Comparison of ENCODE assay signal across 8 mouse cellular contexts in the genomic region with DNA sequence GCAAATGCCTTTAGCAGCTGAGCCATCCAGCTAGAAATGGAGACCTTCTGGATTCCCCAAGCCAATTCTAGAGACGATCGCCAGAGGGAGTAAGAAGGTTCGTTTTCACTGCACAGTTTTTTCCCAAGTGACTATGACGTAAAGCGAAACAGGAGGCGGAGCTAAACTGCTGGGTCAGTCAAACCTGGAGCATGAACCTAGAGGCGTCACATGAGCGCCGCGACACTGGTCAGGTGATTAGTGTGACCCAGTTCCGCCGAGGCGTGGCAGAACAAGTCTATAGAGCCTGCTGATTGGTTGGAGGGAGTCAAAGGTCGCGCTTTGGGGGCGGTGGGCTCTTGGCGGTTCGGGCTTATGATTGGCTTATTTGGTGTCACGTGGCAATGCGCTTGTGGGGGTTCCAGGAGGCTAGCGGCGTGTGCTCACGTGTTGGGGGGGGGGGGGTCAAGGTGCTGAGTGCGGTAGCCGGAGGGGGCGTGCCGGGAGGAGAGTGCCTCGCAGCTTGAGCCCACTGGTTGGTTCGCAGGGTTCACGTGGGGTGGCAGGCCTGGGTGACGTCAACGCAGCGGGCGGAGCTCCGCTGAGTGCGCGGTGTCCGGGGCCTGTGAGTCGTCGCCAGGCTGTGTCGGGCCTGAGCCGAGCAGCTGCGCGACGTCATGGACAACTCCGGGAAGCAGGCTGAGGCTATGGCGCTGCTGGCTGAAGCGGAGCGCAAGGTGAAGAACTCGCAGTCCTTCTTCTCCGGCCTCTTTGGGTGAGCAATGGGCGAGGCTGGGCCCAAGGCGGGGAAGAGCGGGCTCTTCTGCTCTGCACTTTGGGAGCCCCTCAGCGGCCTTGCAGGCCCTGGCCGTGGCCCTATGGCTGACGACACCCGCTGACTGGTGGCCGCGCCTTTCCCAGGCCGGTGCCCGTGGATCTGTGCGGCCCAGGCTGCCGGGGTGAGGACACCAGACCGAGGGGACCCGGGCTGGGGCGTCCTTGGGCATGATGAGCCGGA. TPM values are rescaled to one million over a fixed set of nuclear protein-coding genes. Genes with fewer than 3 reads are reported as not detected.
DNase-seq lines count a peak whose midpoint lies in the region; ATAC-seq and TF ChIP-seq lines count a peak whose summit lies in the region.

A gene (plus strand): TSS at position 438 of the 997 bp plus-strand sequence.

- no peak for TF ChIP-seq CTCF in G1E (IDR thresholded peaks at IDR 0.05; ENCODE audit: low read depth, low read length)
- peak; percentile 90 for TF ChIP-seq CTCF in layer of hippocampus, adult 2 months (conservative IDR thresholded peaks at IDR 0.05)
- peak; percentile 76 for TF ChIP-seq CTCF in lung, embryonic 14.5 days (IDR thresholded peaks at IDR 0.05; ENCODE audit: low read depth)
- no peak for TF ChIP-seq CTCF in olfactory bulb, adult 2 months (IDR thresholded peaks at IDR 0.05; ENCODE audit: insufficient read depth, low read depth, low read length)
- TF ChIP-seq CTCF in thymus, adult 2 months (IDR thresholded peaks at IDR 0.05; ENCODE audit: borderline replicate concordance, control insufficient read depth, extremely low read depth, insufficient read depth, low read length, poor library complexity): peak; percentile 16; the same call in 1 of the 2 replicates

- intact Hi-C loops in heart, postnatal 36 days (cut with DNase I): loop anchor here (2.0 kb wide), 1 partner anchor 164 kb away; no protein-coding TSS in a partner anchor

- H3K4me3 ChIP-seq in G1E (ENCODE audit: low read depth, low read length): peak within 1 kb of the TSS; percentile 87
- H3K4me3 ChIP-seq in forebrain, embryonic 16.5 days (replicated peaks; ENCODE audit: low read length): peak within 1 kb of the TSS; percentile 88
- peak within 1 kb of the TSS; percentile 100 for H3K4me3 ChIP-seq in layer of hippocampus, adult 2 months
- H3K4me3 ChIP-seq in lung, embryonic 14.5 days (ENCODE audit: low read depth, low read length): peak within 1 kb of the TSS; percentile 97
- H3K4me3 ChIP-seq in olfactory bulb, adult 2 months (ENCODE audit: insufficient read depth, low read depth, low read length): peak within 1 kb of the TSS; percentile 90
- H3K4me3 ChIP-seq in thymus, adult 2 months (ENCODE audit: control insufficient read depth, insufficient read depth, low read length): peak within 1 kb of the TSS; percentile 70

- peak; percentile 95 for ATAC-seq in G1E (ENCODE audit: extremely low read depth, insufficient number of reproducible peaks, low FRiP score, poor library complexity, severe bottlenecking)
- peak; percentile 98 for ATAC-seq in forebrain, embryonic 16.5 days
- peak; percentile 99 for ATAC-seq in lung, embryonic 14.5 days (ENCODE audit: insufficient read depth)

- peak within 1 kb of the TSS; percentile 70 for H3K27ac ChIP-seq in forebrain, embryonic 16.5 days (ENCODE audit: low read length)
- H3K27ac ChIP-seq in layer of hippocampus, adult 2 months: peak within 1 kb of the TSS; percentile 93
- peak within 1 kb of the TSS; percentile 92 for H3K27ac ChIP-seq in lung, embryonic 14.5 days (ENCODE audit: low read depth)
- H3K27ac ChIP-seq in olfactory bulb, adult 2 months (ENCODE audit: insufficient read depth, low read depth, low read length): peak within 1 kb of the TSS; percentile 74
- H3K27ac ChIP-seq in thymus, adult 2 months (ENCODE audit: control insufficient read depth, insufficient read depth, low read length): 0 out of 2 replicates have a peak within 1 kb of the TSS, but pooled peaks have one; percentile 20

- under 1% methylated on average over 64 of the region's 68 CpGs for WGBS in forebrain, embryonic 16.5 days
- WGBS in lung, embryonic 14.5 days: under 1% methylated on average over 66 of the region's 68 CpGs
- under 1% methylated on average over 68 of the region's 68 CpGs for WGBS in olfactory bulb, adult 2 months
- WGBS in thymus, adult 2 months: under 1% methylated on average over 67 of the region's 68 CpGs

- peak; percentile 92 for TF ChIP-seq POLR2A in olfactory bulb, adult 2 months (IDR thresholded peaks at IDR 0.05; ENCODE audit: insufficient read depth, low read depth, low read length)
- peak; percentile 87 for TF ChIP-seq POLR2A in thymus, adult 2 months (IDR thresholded peaks at IDR 0.05; ENCODE audit: control insufficient read depth, extremely low read depth, insufficient read depth, low read length, poor library complexity)

- H3K36me3 ChIP-seq in G1E (replicated peaks): peaks cover 32% of the 10 kb centered on the region
- no peaks in the 10 kb centered on the region for H3K36me3 ChIP-seq in forebrain, embryonic 16.5 days (ENCODE audit: control insufficient read depth, insufficient read depth)
- H3K36me3 ChIP-seq in lung, embryonic 14.5 days (ENCODE audit: insufficient read depth): peaks cover 22% of the 10 kb centered on the region
- H3K36me3 ChIP-seq in thymus, adult 2 months (ENCODE audit: control insufficient read depth, insufficient read depth, low read length): no peaks in the 10 kb centered on the region

- peak within 1 kb of the TSS; percentile 92 for H3K4me2 ChIP-seq in forebrain, embryonic 16.5 days (ENCODE audit: low read length)
- H3K4me2 ChIP-seq in lung, embryonic 14.5 days: peak within 1 kb of the TSS; percentile 93

- peak; percentile 98 for DNase-seq in G1E (ENCODE audit: low spot score)
- DNase-seq in cerebellum, adult 18-20 months: peak; percentile 98 to 100
- DNase-seq in heart, postnatal 36 days: peak; percentile 95
- peak; percentile 98 to 100 for DNase-seq in layer of hippocampus, adult 2 months (ENCODE audit: low spot score in 2 of 2)
- peak; percentile 100 for DNase-seq in lung, embryonic 14.5 days
- peak; percentile 97 for DNase-seq in thymus, adult 2 months

- no peaks in the 10 kb centered on the region for H3K9me3 ChIP-seq in G1E (replicated peaks)
- H3K9me3 ChIP-seq in forebrain, embryonic 16.5 days (ENCODE audit: control insufficient read depth, low read length): no peaks in the 10 kb centered on the region
- H3K9me3 ChIP-seq in lung, embryonic 14.5 days (ENCODE audit: low read depth, low read length): no peaks in the 10 kb centered on the region

- peaks cover 20% of the 10 kb centered on the region for H3K27me3 ChIP-seq in G1E (ENCODE audit: insufficient read depth, low read length)
- H3K27me3 ChIP-seq in forebrain, embryonic 16.5 days (replicated peaks; ENCODE audit: control insufficient read depth, insufficient read depth, low read length): no peaks in the 10 kb centered on the region
- H3K27me3 ChIP-seq in lung, embryonic 14.5 days (ENCODE audit: insufficient read depth, low read length): no peaks in the 10 kb centered on the region
- H3K27me3 ChIP-seq in thymus, adult 2 months (ENCODE audit: control insufficient read depth, insufficient read depth, low read length): no peaks in the 10 kb centered on the region

- peak within 1 kb of the TSS; percentile 92 for H3K9ac ChIP-seq in forebrain, embryonic 16.5 days (replicated peaks; ENCODE audit: low read depth, low read length)
- peak within 1 kb of the TSS; percentile 98 for H3K9ac ChIP-seq in lung, embryonic 14.5 days

- H3K4me1 ChIP-seq in G1E (ENCODE audit: insufficient read depth, low read depth, low read length): peaks cover 40% of the 10 kb centered on the region
- peaks cover 24% of the 10 kb centered on the region for H3K4me1 ChIP-seq in forebrain, embryonic 16.5 days (replicated peaks; ENCODE audit: control insufficient read depth, insufficient read depth, low read length)
- H3K4me1 ChIP-seq in lung, embryonic 14.5 days (ENCODE audit: insufficient read depth): 0 out of 2 replicates have a peak, but pooled peaks cover 5% of the 10 kb centered on the region
- peaks cover 38% of the 10 kb centered on the region for H3K4me1 ChIP-seq in olfactory bulb, adult 2 months (ENCODE audit: control insufficient read depth, insufficient read depth, low read length)
- H3K4me1 ChIP-seq in thymus, adult 2 months (replicated peaks; ENCODE audit: control insufficient read depth, insufficient read depth, low read length): peaks cover 11% of the 10 kb centered on the region

RNA-seq across cellular contexts. Expression of the gene that starts here (rescaled TPM):
- 116 and 156 TPM in 2 replicates for total RNA-seq in G1E (2014; fragmentation: Nextera tagmentation)
- 73.6 and 86.9 TPM in 2 replicates for total RNA-seq in G1E (2017)
- polyA plus RNA-seq in G1E (2012): 137 and 159 TPM in 2 replicates
- 197 and 220 TPM in 2 replicates for polyA plus RNA-seq in forebrain, embryonic 16.5 days (2015; fragmentation: Nextera tagmentation; extraction: Ambion mirVana)
- total RNA-seq in heart, postnatal 36 days (2021): 10 to 100 TPM; 81.3 to 84.7 TPM
- total RNA-seq in layer of hippocampus, adult 2 months (2021): 100 to 1,000 TPM; 309 to 325 TPM
- 168 and 176 TPM in 2 replicates for polyA plus RNA-seq in lung, embryonic 14.5 days (2014; fragmentation: Nextera tagmentation; extraction: Ambion mirVana)
- polyA plus RNA-seq in olfactory bulb, adult 2 months (2012; ENCODE audit: insufficient read depth, insufficient read length, low replicate concordance, missing spikeins): not detected in 2 replicates
- polyA plus RNA-seq in thymus, adult 2 months (2012; rRNA removed): 256 TPM in 2 replicates

Comparison
In these comparisons a context has a peak if more than half of its experiments do, and no peak if none do; other contexts are left out.
1. Peak in every context shown above with its lines: DNase-seq, ATAC-seq, H3K4me3 ChIP-seq and H3K27ac ChIP-seq.
2. CTCF ChIP-seq: peak in layer of hippocampus, adult 2 months (single experiment), lung, embryonic 14.5 days (single experiment) and thymus, adult 2 months (single experiment); none in G1E (single experiment) and olfactory bulb, adult 2 months (single experiment).
3. H3K27ac ChIP-seq: peak in every context shown above with its lines; median percentile 93 in layer of hippocampus, adult 2 months; 92 in lung, embryonic 14.5 days; 74 in olfactory bulb, adult 2 months; 70 in forebrain, embryonic 16.5 days; 20 in thymus, adult 2 months.